Mouse (Mus musculus) brain, embryonic 14.5 days (tissue): ENCODE measurements around the gene Id3. TPM values are rescaled to one million over a fixed set of nuclear protein-coding genes. Genes with fewer than 3 reads are reported as not detected.
"Not testable (repeated sequence)": the region's sequence is repeated elsewhere in the genome, so short reads cannot be mapped to it uniquely, and the experiment has no call there.

Source experiments
- DNase-seq: peaks from one replicate; pipeline ENCODE4 v3.0.0-alpha.2; 2011; ENCODE audit warnings: low read depth
- CTCF ChIP-seq: fragments of 200-500 bp; IDR thresholded peaks from 2 replicates; pipeline ENCODE4 v1.5.1; 2012; ENCODE audit warnings: inconsistent platforms, mild to moderate bottlenecking, moderate library complexity, borderline replicate concordance; ENCODE audit not compliant: insufficient read depth, insufficient read length; ENCODE audit errors: extremely low read depth
- POLR2A ChIP-seq: fragments of 200-500 bp; IDR thresholded peaks from 2 replicates; pipeline ENCODE4 v1.6.1; 2012; ENCODE audit warnings: mild to moderate bottlenecking, inconsistent platforms, borderline replicate concordance; ENCODE audit not compliant: poor library complexity, insufficient read depth, insufficient read length, severe bottlenecking; ENCODE audit errors: extremely low read depth
- polyA plus RNA-seq: library from polyadenylated mRNA; depleted of rRNA; stranded (reverse); fragments of >200 nt; gene quantifications from 2 replicates; pipeline ENCODE4 v1.2.3, GENCODE M21; 2012; rRNA removed

Id3 gene
- 105 and 107 TPM in 2 replicates for polyA plus RNA-seq

DNA sequence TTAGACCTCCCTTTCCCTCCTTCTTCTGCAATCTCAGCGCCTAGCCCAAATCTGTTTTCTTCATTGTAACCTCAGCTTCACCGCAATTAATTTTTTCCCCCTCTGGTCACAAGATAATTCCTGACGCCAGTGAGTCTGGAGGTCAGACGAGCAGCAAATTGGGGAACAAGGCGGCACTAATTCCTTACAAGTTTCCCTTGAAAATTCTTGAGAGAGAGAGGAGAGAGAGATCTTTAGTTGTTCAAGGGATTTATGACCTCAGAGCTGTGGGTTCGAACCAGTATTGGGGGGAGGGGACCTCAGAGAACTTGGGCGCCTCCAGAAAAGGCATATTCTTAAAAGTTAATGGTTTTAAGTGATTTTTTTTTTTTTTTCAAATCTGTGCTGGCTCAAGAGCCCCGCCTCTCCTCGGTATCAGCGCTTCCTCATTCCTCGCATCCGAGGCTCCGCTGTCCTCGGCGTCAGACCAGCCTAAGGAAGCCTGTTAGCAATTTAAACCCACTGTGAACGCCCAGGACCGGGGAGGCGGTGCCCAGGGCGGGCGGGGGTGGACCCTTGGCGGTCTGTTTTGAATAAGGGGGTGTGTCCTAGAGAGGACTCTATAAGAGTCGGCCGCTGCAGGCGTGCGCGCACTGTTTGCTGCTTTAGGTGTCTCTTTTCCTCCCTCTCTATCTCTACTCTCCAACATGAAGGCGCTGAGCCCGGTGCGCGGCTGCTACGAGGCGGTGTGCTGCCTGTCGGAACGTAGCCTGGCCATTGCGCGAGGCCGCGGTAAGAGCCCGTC lies at the start of gene Id3:
Gene Id3 (plus strand): TSS at position 305 of the 784 bp plus-strand sequence.
- peak; percentile 95 for DNase-seq
- TF ChIP-seq CTCF = no peak
- TF ChIP-seq POLR2A = peak; percentile 82; the same call in 1 of the 2 replicates

DNA sequence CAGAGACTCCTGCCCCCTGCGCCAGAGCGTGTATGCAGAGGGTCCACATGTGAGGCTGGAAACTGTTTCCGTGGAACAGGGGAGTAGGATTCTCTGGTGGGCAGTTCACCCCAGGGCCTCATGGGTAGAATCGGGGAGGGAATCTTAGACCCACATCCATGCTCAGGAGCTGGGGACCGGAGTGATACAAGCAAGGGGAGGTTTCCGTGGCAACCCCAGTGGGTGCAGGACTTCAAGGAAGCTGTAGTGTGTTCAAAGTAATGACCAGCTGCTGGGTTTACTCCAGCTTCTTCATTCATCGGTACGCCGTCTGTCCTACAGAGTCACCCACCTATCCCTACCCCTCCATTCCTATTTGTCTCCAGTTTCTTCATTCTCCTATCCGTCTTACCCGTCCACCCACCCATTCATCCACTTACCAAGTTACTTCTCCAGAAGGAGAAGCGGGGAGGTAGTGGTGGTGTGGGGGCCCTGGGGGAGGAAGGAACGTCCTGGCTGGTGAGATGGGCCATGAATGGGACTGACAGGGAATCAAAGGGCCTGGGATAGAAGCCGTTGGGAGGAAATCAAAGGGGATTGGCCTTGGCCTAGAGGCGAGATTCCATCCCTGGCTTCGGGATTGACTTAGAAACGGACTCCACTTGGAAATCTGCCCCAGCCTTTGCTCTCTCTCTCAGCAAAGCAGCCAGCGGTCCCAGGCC lies 48.6 kb upstream of the Id3 start:
- DNase-seq = peak; percentile 52
- no peak for TF ChIP-seq POLR2A
- no peak for TF ChIP-seq CTCF

- TF ChIP-seq POLR2A (no peak), CTCF (no peak)
- no peak for DNase-seq
Observed at GRCm38 (mm10) chr4:136095490-136096105, 47.7 kb upstream of the Id3 start.

DNA sequence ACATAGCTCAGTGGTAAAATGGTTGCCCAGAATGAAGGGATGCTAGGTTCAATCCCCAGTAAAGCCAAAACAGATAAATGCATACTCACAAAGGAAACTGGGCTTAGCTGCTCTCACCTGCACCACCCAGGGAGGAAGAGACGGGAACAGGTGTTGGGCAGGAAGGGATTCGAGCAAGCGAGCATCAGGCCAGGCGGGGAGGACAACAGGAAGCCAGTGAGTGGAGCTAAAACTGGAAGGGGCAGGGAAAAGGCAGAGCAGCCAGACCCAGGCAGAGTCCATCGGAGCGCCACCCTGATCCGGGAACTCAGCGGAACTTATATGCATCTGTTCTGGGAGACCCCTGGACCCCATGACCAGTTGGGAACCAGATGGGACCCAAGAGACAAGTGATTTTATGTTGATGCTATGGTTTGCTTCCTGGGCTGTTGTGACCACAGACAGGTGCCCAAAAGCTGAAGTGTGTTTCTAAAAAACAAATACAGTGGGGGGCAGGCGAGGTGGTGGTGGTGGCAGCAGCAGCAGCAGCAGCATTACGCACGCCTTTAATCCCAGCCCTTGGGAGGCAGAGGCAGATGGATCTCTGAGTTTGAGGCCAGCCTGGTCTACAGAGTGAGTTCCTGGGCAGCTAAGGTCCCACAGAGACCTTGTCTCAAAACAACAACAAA lies 46.7 kb upstream of the Id3 start:
- no peak for DNase-seq
- TF ChIP-seq CTCF (no peak), POLR2A (no peak)

GRCm38 (mm10) chr4:136098446-136098845 lies 44.9 kb upstream of the Id3 start:
- DNase-seq = no peak
- TF ChIP-seq POLR2A (no peak), CTCF (no peak)

- DNase-seq = no peak
- TF ChIP-seq POLR2A = no peak
- no peak for TF ChIP-seq CTCF
Observed at GRCm38 (mm10) chr4:136100396-136101070, 42.8 kb upstream of the Id3 start.

- not testable (repeated sequence) for DNase-seq
Observed at GRCm38 (mm10) chr4:136101753-136102152, 41.5 kb upstream of the Id3 start.

DNA sequence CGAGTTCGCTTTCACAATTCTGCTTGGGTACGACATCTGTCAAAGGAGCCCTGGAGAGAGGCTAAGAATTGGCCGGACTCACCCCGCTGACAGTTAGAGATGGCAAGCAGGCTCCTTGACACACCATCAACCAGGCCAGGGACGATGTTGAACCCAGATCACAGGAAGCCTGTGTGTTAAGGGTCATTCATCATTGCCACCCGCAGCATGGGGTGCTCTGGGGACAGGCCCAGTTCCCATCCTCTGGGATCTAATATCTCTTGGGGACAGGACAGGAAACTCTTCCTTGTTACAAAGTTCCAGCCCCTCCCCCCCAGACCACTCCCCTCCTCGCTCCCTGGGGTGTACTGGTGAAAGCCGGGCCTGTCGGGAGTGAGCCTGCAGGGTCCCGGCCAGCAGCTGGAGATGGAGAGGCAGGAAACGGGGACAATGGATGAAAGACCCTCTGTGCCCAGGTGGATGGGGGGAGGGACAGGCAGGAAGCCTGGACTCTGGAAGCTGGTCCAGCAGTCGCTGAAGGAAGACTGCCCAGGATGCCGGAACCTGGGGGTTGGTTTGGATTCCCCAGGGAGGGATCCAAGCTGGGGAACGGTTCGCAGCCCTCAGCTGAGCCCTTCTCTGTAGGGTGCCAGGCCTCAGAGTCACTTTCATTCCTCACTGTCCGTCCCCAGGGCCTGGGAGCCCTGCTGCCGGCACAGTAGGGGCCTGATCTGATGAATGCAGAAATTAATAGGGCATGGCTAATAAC lies 38.5 kb upstream of the Id3 start:
- peak; percentile 43 for DNase-seq
- TF ChIP-seq CTCF = no peak
- no peak for TF ChIP-seq POLR2A

- TF ChIP-seq POLR2A (no peak), CTCF (no peak)
- no peak for DNase-seq
Observed at GRCm38 (mm10) chr4:136106880-136107301, 36.4 kb upstream of the Id3 start.

GRCm38 (mm10) chr4:136109153-136109552 lies 34.1 kb upstream of the Id3 start:
- no peak for DNase-seq
- TF ChIP-seq POLR2A = no peak
- TF ChIP-seq CTCF = no peak
